Mouse (Mus musculus): ENCODE measurements at regions not wholly inside any gene's neighbourhood (a gene's known extent, or its start where the extent isn't known, plus 50 kb on each side); places are given as distances from the start of the nearest gene placed in this dataset.

DNA sequence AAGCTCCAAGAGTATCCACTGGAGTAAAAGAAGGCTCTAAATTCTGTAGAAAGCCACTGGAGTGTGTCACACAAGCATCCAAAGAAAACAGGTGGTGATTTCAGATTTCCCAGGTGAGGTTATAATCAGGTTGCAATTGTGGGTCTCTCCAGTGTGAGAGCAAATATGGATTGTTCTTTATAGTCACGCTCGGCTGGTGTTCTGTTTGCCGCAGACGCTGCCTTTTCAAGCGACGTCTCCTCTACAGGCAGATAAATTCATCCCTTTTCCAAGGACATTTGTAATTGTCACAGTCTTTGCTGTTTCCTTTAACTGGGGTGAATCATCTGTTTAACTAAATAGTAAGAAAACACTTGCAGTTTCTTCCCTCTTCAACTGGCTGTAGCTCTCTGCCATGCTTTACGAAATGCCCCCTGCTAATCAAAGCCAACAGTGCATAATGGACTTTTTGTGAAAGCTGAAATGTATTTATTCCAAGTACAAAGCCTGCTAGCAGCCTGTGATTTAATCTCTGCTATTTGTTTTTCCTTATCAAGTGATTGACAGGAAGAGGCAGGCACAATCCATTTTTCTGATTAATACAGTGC is 502.4 kb downstream of the Trim52 start:
- 45% methylated on average over 7 of the region's 7 CpGs for WGBS

More for the DNA sequence above, 502.4 kb downstream of the Trim52 start:
- Histone ChIP-seq H3K4me3 (ENCODE audit: low read depth, low read length) (no peak overlapping the region), H3K27ac (ENCODE audit: low read length) (no peak overlapping the region), H3K27me3 (ENCODE audit: control insufficient read depth, insufficient read depth, low read length) (no peaks in the 10 kb centered on the region), H3K9me3 (ENCODE audit: control insufficient read depth, low read depth, low read length) (no peaks in the 10 kb centered on the region), H3K9ac (replicated peaks; ENCODE audit: low read depth, low read length) (no peak overlapping the region), H3K4me1 (ENCODE audit: control insufficient read depth, insufficient read depth, low read length) (no peaks in the 10 kb centered on the region), H3K4me2 (replicated peaks; ENCODE audit: low read depth, low read length) (no peak overlapping the region), H3K36me3 (ENCODE audit: control insufficient read depth, insufficient read depth, low read length) (no peaks in the 10 kb centered on the region)
- ATAC-seq (ENCODE audit: insufficient number of reproducible peaks, insufficient read depth, low FRiP score, low read depth) = no peak

Data from stomach, embryonic 14.5 days (tissue).